25 mouse cellular contexts compared by ENCODE assay signal in genomic region chr5:102615249-102615648, GRCm38 (mm10).
"Had no signal": no experiment of that assay in that cellular context is flagged by ENCODE, and none has a peak within 500 bp of the region (broad histone marks: within the 10 kb centered on the region; RNA-seq: fewer than 3 reads in every experiment).

No protein-coding gene starts in this region.

- H3K27ac ChIP-seq: embryonic facial prominence, embryonic 10.5 days; embryonic facial prominence, embryonic 12.5 days; embryonic facial prominence, embryonic 13.5 days; embryonic facial prominence, embryonic 15.5 days; forebrain, embryonic 10.5 days; forebrain, embryonic 12.5 days; forebrain, embryonic 13.5 days; forebrain, embryonic 15.5 days; gastrocnemius, adult 2 months; heart, adult 2 months; heart, embryonic 10.5 days had no signal

- DNase-seq: cerebellum, adult 9-10 months; cerebellum, adult 9-11 months; cerebellum, postnatal 10 days; cerebellum, postnatal 14 days; cerebellum, postnatal 25 days; cerebellum, postnatal 36 days; embryo, embryonic 11 days; forebrain, postnatal 0 days; gastrocnemius, adult 2 months; gastrocnemius, postnatal 10 days; gastrocnemius, postnatal 14 days; gastrocnemius, postnatal 25 days; gastrocnemius, postnatal 36 days; heart, adult 18-20 months; heart, adult 2 months had no signal

- H3K4me1 ChIP-seq: embryonic facial prominence, embryonic 10.5 days; embryonic facial prominence, embryonic 12.5 days; embryonic facial prominence, embryonic 13.5 days; embryonic facial prominence, embryonic 15.5 days; forebrain, embryonic 10.5 days; forebrain, embryonic 12.5 days; forebrain, embryonic 13.5 days; forebrain, embryonic 15.5 days had no signal

- H3K4me3 ChIP-seq: embryonic facial prominence, embryonic 10.5 days; embryonic facial prominence, embryonic 12.5 days; embryonic facial prominence, embryonic 13.5 days; embryonic facial prominence, embryonic 15.5 days; erythroblast, embryonic 14.5 days; forebrain, embryonic 10.5 days; forebrain, embryonic 12.5 days; forebrain, embryonic 13.5 days; forebrain, embryonic 15.5 days; gastrocnemius, adult 2 months; heart, adult 2 months; heart, embryonic 10.5 days had no signal
